Mouse (Mus musculus) regulatory T cell (primary cell): ENCODE measurements around the gene Atp1b1.

Source experiments
- in situ Hi-C: fragments of 300-600 bp; cut with MboI, MseI; formaldehyde crosslinking; loops from one replicate; pipeline ENCODE4 v1.15.1; 2025; ENCODE audit warnings: high pct_unique_total_duplicates

Gene Atp1b1

GRCm38 (mm10) chr1:164441408-164441974, 16.7 kb downstream of the Atp1b1 start:
- in situ Hi-C loops: no loop called here

GRCm38 (mm10) chr1:164440708-164441407, 17.3 kb downstream of the Atp1b1 start:
- in situ Hi-C loops: no loop called here

GRCm38 (mm10) chr1:164440230-164440629, 17.9 kb downstream of the Atp1b1 start:
- in situ Hi-C loops: no loop called here

- in situ Hi-C loops: no loop called here
Observed at GRCm38 (mm10) chr1:164436749-164437148, 21.4 kb downstream of the Atp1b1 start.

- in situ Hi-C loops: no loop called here
Observed at GRCm38 (mm10) chr1:164434049-164434448, 24.1 kb downstream of the Atp1b1 start.

GRCm38 (mm10) chr1:164432649-164433048, 25.5 kb downstream of the Atp1b1 start:
- in situ Hi-C loops: no loop called here

GRCm38 (mm10) chr1:164428644-164429043, 29.5 kb downstream of the Atp1b1 start:
- in situ Hi-C loops: no loop called here

GRCm38 (mm10) chr1:164427777-164428176, 30.4 kb downstream of the Atp1b1 start:
- in situ Hi-C loops: no loop called here

GRCm38 (mm10) chr1:164426227-164426626, 31.9 kb downstream of the Atp1b1 start:
- in situ Hi-C loops: no loop called here

GRCm38 (mm10) chr1:164420623-164421354, 37.4 kb downstream of the Atp1b1 start:
- in situ Hi-C loops: no loop called here

- in situ Hi-C loops: no loop called here
Observed at GRCm38 (mm10) chr1:164419401-164419800, 38.8 kb downstream of the Atp1b1 start.

- in situ Hi-C loops: no loop called here
Observed at GRCm38 (mm10) chr1:164418320-164418719, 39.8 kb downstream of the Atp1b1 start.

- in situ Hi-C loops: no loop called here
Observed at GRCm38 (mm10) chr1:164417604-164418003, 40.6 kb downstream of the Atp1b1 start.

- in situ Hi-C loops: no loop called here
Observed at GRCm38 (mm10) chr1:164416692-164417394, 41.3 kb downstream of the Atp1b1 start.

- in situ Hi-C loops: no loop called here
Observed at GRCm38 (mm10) chr1:164415347-164415751, 42.8 kb downstream of the Atp1b1 start.

GRCm38 (mm10) chr1:164413608-164414007, 44.5 kb downstream of the Atp1b1 start:
- in situ Hi-C loops: no loop called here

- in situ Hi-C loops: no loop called here
Observed at GRCm38 (mm10) chr1:164412906-164413305, 45.2 kb downstream of the Atp1b1 start.

GRCm38 (mm10) chr1:164411306-164411705, 46.8 kb downstream of the Atp1b1 start:
- in situ Hi-C loops: no loop called here

- in situ Hi-C loops: no loop called here
Observed at GRCm38 (mm10) chr1:164408655-164409054, 49.5 kb downstream of the Atp1b1 start.

- in situ Hi-C loops: no loop called here
Observed at GRCm38 (mm10) chr1:164406506-164406905, 51.6 kb downstream of the Atp1b1 start.

GRCm38 (mm10) chr1:164405385-164405802, 52.8 kb downstream of the Atp1b1 start:
- in situ Hi-C loops: no loop called here

GRCm38 (mm10) chr1:164399578-164399977, 58.6 kb downstream of the Atp1b1 start:
- in situ Hi-C loops: no loop called here
